10 mouse cellular contexts compared by ENCODE assay signal in genomic region chr12:8402084-8402483, GRCm38 (mm10).
DNase-seq lines count a peak whose midpoint lies in the region; ATAC-seq lines count a peak whose summit lies in the region.
"Had no signal": no experiment of that assay in that cellular context is flagged by ENCODE, and none has a peak within 500 bp of the region (broad histone marks: within the 10 kb centered on the region; RNA-seq: fewer than 3 reads in every experiment).

No protein-coding gene starts in this region.

- no peak overlapping the region for H3K9ac ChIP-seq in hindbrain, embryonic 12.5 days
- no peak overlapping the region for H3K9ac ChIP-seq in embryonic facial prominence, embryonic 11.5 days (replicated peaks; ENCODE audit: low read length)

- peak overlapping the region; percentile 81 for H3K27ac ChIP-seq in hindbrain, embryonic 10.5 days
- H3K27ac ChIP-seq in hindbrain, embryonic 12.5 days: no peak overlapping the region
- no peak overlapping the region for H3K27ac ChIP-seq in embryonic facial prominence, embryonic 11.5 days (replicated peaks; ENCODE audit: low read depth, low read length)
- H3K27ac ChIP-seq in limb, embryonic 10.5 days: peak overlapping the region; percentile 79

- peaks cover 19% of the 10 kb centered on the region for H3K4me1 ChIP-seq in hindbrain, embryonic 10.5 days (replicated peaks)
- H3K4me1 ChIP-seq in hindbrain, embryonic 12.5 days: peaks cover 7% of the 10 kb centered on the region; the same call in 1 of the 2 replicates
- no peaks in the 10 kb centered on the region; the same call in 1 of the 2 replicates for H3K4me1 ChIP-seq in embryonic facial prominence, embryonic 11.5 days (ENCODE audit: control insufficient read depth, insufficient read depth, low read length)
- peaks cover 12% of the 10 kb centered on the region for H3K4me1 ChIP-seq in limb, embryonic 10.5 days

- no peak overlapping the region for H3K4me3 ChIP-seq in hindbrain, embryonic 10.5 days
- H3K4me3 ChIP-seq in hindbrain, embryonic 12.5 days: no peak overlapping the region
- H3K4me3 ChIP-seq in embryonic facial prominence, embryonic 11.5 days (ENCODE audit: low read depth, low read length): no peak overlapping the region
- no peak overlapping the region for H3K4me3 ChIP-seq in limb, embryonic 10.5 days

- H3K4me2 ChIP-seq in hindbrain, embryonic 12.5 days (replicated peaks): no peak overlapping the region
- H3K4me2 ChIP-seq in embryonic facial prominence, embryonic 11.5 days (ENCODE audit: low read depth, low read length): no peak overlapping the region

- peaks cover 3% of the 10 kb centered on the region; the same call in 1 of the 2 replicates for H3K9me3 ChIP-seq in hindbrain, embryonic 10.5 days
- no peaks in the 10 kb centered on the region for H3K9me3 ChIP-seq in hindbrain, embryonic 12.5 days (replicated peaks)
- no peaks in the 10 kb centered on the region for H3K9me3 ChIP-seq in embryonic facial prominence, embryonic 11.5 days (replicated peaks; ENCODE audit: control insufficient read depth, low read length)
- no peaks in the 10 kb centered on the region for H3K9me3 ChIP-seq in limb, embryonic 10.5 days (replicated peaks)

- WGBS in hindbrain, embryonic 10.5 days: 15% methylated on average over 5 of the region's 5 CpGs
- WGBS in hindbrain, embryonic 12.5 days: 10% methylated on average over 5 of the region's 5 CpGs
- WGBS in embryonic facial prominence, embryonic 11.5 days: 7% methylated on average over 5 of the region's 5 CpGs
- 33% methylated on average over 5 of the region's 5 CpGs for WGBS in limb, embryonic 10.5 days

- H3K27me3 ChIP-seq in hindbrain, embryonic 10.5 days (ENCODE audit: insufficient read depth, poor library complexity, severe bottlenecking): no peaks in the 10 kb centered on the region; the same call in 1 of the 2 replicates
- no peaks in the 10 kb centered on the region for H3K27me3 ChIP-seq in hindbrain, embryonic 12.5 days
- no peaks in the 10 kb centered on the region for H3K27me3 ChIP-seq in embryonic facial prominence, embryonic 11.5 days (ENCODE audit: control insufficient read depth, insufficient read depth, low read length)
- no peaks in the 10 kb centered on the region for H3K27me3 ChIP-seq in limb, embryonic 10.5 days (ENCODE audit: low read depth, poor library complexity, severe bottlenecking)

- no peaks in the 10 kb centered on the region for H3K36me3 ChIP-seq in hindbrain, embryonic 10.5 days
- H3K36me3 ChIP-seq in hindbrain, embryonic 12.5 days: no peaks in the 10 kb centered on the region
- H3K36me3 ChIP-seq in embryonic facial prominence, embryonic 11.5 days (replicated peaks; ENCODE audit: control insufficient read depth, insufficient read depth, low read depth, low read length): no peaks in the 10 kb centered on the region
- H3K36me3 ChIP-seq in limb, embryonic 10.5 days: no peaks in the 10 kb centered on the region

- ATAC-seq in hindbrain, embryonic 12.5 days (ENCODE audit: low FRiP score): no peak
- peak; percentile 85 for ATAC-seq in embryonic facial prominence, embryonic 11.5 days (replicated peaks; ENCODE audit: insufficient number of reproducible peaks, low FRiP score, low TSS enrichment, low read depth)
- no peak for ATAC-seq in granulocyte monocyte progenitor cell, adult 5-6 weeks (replicated peaks; ENCODE audit: poor library complexity, severe bottlenecking)

- peak; percentile 66 for DNase-seq in hindbrain, embryonic 10.5 days (ENCODE audit: low spot score)
- peak; percentile 49 for DNase-seq in R1 (ENCODE audit: low read depth, low spot score)
- DNase-seq in embryonic facial prominence, embryonic 11.5 days (ENCODE audit: low spot score): peak; percentile 43
- no peak for DNase-seq in limb, embryonic 10.5 days (ENCODE audit: low spot score)
- DNase-seq in urinary bladder, postnatal 10 days (ENCODE audit: low spot score): no peak
- DNase-seq in layer of hippocampus, postnatal 14 days (ENCODE audit: low spot score in 2 of 2): no peak
- DNase-seq: cerebellum, postnatal 36 days; gastrocnemius, postnatal 36 days had no signal

Comparison
In these comparisons a context has a peak if more than half of its experiments do, and no peak if none do; other contexts are left out.
1. H3K27ac ChIP-seq: peak in hindbrain, embryonic 10.5 days (single experiment) and limb, embryonic 10.5 days (single experiment); none in hindbrain, embryonic 12.5 days (single experiment) and embryonic facial prominence, embryonic 11.5 days (single experiment).
2. DNase-seq: peak in hindbrain, embryonic 10.5 days (single experiment), R1 (single experiment) and embryonic facial prominence, embryonic 11.5 days (single experiment); none in limb, embryonic 10.5 days (single experiment), urinary bladder, postnatal 10 days (single experiment) and layer of hippocampus, postnatal 14 days (0 of 2).